Mouse (Mus musculus): ENCODE results near the gene Mbnl2. TPM values are rescaled to one million over a fixed set of nuclear protein-coding genes. Genes with fewer than 3 reads are reported as not detected.

Mbnl2 gene
- polyA plus RNA-seq (2012; rRNA removed; ENCODE audit: low replicate concordance), result 68.3 and 86.4 TPM in 2 replicates

DNA sequence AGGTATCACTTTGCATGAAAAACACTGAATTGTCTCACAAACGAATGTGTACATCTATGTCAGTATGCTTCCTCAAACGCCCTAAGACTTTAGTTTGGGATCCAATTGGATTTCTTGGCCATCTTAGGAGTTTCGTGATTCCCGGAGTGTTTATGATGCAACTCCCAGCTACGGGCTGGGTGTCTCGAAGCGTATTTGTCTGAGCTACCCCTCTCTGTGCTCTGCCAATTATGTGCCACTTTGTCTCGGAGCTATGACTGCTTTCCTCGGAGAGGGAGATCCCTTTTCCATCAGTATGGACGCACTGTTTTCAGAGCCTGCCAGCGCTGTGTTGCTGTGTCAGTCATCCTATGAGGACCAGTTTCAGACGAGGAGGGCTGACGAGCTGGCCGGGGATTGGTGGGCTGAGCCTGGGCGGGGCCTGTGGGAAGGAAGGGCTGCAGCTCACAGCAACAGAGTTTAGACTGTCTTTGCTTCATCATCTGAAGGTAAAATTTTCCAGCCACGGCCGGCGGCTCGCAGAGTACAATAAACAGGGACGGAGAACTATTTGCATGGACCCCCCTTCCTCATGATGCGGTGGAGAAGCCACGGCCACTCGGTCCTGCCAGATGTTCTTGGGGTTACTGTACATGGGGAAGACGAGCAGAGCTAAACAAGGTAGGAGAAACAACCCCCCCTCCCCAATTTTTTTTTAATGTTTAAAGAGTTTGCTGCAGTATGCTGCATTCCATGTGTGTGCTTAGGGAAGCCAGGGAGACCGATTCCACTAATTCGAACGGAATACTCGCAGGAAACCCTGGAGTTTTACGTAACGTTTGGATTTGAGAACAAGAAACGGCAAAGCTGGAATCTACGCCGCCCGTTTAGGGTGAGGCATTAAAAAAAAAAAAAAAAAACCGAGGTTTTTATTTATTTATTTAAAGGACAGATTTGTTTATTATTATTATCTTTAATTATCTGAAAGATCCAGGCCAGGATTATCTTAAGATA, at the start of gene Mbnl2:
Gene Mbnl2, plus strand, starts transcription at position 424 of the 993 bp plus-strand sequence.

DNA sequence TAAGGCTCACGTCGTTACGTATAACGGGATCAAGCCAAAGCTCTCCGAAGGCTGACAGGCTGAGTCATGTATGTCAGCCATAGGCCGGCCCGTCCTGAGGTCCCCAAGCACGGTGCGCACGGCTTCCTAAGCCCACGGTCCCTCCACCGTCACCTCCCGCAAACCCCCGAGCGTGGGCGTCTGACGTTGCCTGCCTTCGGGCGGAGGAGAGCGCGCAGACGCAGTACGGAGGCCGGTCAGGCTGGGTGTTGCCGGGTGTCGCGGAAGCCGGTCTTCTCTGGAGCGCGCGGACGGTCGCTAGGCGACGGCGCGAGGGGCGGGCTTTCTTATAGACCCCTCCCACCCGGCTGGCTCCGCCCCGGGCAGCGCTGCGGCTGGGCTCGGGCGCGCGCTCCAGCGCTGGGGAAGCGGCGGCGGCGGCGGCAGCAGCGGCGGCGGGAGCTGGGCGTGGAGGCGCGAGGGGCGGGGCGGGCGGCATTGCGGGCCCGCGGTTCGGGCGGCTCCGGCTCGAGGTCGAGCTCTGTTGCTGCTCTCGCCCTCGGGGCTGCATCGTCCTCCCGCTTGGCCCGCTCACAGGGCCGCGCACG, 202.6 kb downstream of the Mbnl2 start, which contains the start of gene Rap2a:
Gene Rap2a, plus strand, starts transcription at position 463 of the 587 bp plus-strand sequence.

Other genes with a start within 250 kb of the Mbnl2 start
- not detected in 2 replicates for gene Oxgr1, start 233.2 kb upstream of the Mbnl2 start, polyA plus RNA-seq (2012; rRNA removed; ENCODE audit: low replicate concordance)
- gene Rap2a, start 202.8 kb downstream of the Mbnl2 start, polyA plus RNA-seq (2012; rRNA removed; ENCODE audit: low replicate concordance), result 12.9 and 13.0 TPM in 2 replicates

Measured in mammary gland, adult 2 months (tissue).